Mouse (Mus musculus) cerebellum, adult 18-20 months (tissue): ENCODE results near the gene Vps37b.

Source experiments
- DNase-seq, 2 experiments: peaks; one replicate each; pipeline ENCODE4 v3.0.0; 2021

Gene Vps37b

GRCm38 (mm10) chr5:123977231-123977630, 54.8 kb downstream of the Vps37b start:
- DNase-seq, result no peak

GRCm38 (mm10) chr5:123975668-123976180, 56.3 kb downstream of the Vps37b start:
- DNase-seq, result no peak

GRCm38 (mm10) chr5:123974616-123975111, 57.4 kb downstream of the Vps37b start:
- DNase-seq, result no peak

- DNase-seq, result no peak
Observed at GRCm38 (mm10) chr5:123974179-123974485, 57.9 kb downstream of the Vps37b start.

GRCm38 (mm10) chr5:123973299-123974178, 58.5 kb downstream of the Vps37b start, which contains the start of gene Hip1r:
Gene Hip1r, plus strand, starts transcription at chr5:123973628.
- DNase-seq, result peak; percentile 83 to 88

- no peak for DNase-seq
Observed at GRCm38 (mm10) chr5:123972453-123972852, 59.6 kb downstream of the Vps37b start.

- no peak for DNase-seq
Observed at GRCm38 (mm10) chr5:123970576-123970975, 61.5 kb downstream of the Vps37b start.

GRCm38 (mm10) chr5:123969216-123969615, 62.9 kb downstream of the Vps37b start:
- no peak for DNase-seq

GRCm38 (mm10) chr5:123968468-123968867, 63.6 kb downstream of the Vps37b start:
- no peak for DNase-seq

GRCm38 (mm10) chr5:123966759-123967158, 65.3 kb downstream of the Vps37b start:
- DNase-seq, result no peak

- DNase-seq, result no peak
Observed at GRCm38 (mm10) chr5:123964208-123964607, 67.9 kb downstream of the Vps37b start.

GRCm38 (mm10) chr5:123961046-123961445, 71.0 kb downstream of the Vps37b start:
- no peak for DNase-seq

GRCm38 (mm10) chr5:123960129-123960528, 71.9 kb downstream of the Vps37b start:
- DNase-seq, result no peak

- DNase-seq, result no peak
Observed at GRCm38 (mm10) chr5:123959018-123959417, 73.1 kb downstream of the Vps37b start.

- DNase-seq, result no peak
Observed at GRCm38 (mm10) chr5:123957213-123957612, 74.9 kb downstream of the Vps37b start.
